Mouse (Mus musculus) gastrocnemius, adult 2 months (tissue): Measurements from ENCODE around the gene Fntb. TPM values are rescaled to one million over a fixed set of nuclear protein-coding genes. Genes with fewer than 3 reads are reported as not detected.
A peak's percentile ranks its signal among the peaks of the same experiment; 100 is the strongest.
"Not testable (repeated sequence)": the region's sequence is repeated elsewhere in the genome, so short reads cannot be mapped to it uniquely, and the experiment has no call there.

Source experiments
- DNase-seq: peaks from one replicate; pipeline ENCODE4 v3.0.0; 2022
- H3K27ac ChIP-seq: fragments of 200-600 bp; 2 replicates; pipeline ENCODE4 v1.8.1; 2022; ENCODE audit warnings: mild to moderate bottlenecking
- H3K4me3 ChIP-seq: fragments of 200-600 bp; 2 replicates; pipeline ENCODE4 v1.8.1; 2022; ENCODE audit warnings: mild to moderate bottlenecking, moderate library complexity
- CTCF ChIP-seq: fragments of 200-600 bp; IDR thresholded peaks from 2 replicates; pipeline ENCODE4 v1.8.1; 2022; ENCODE audit warnings: antibody characterized with exemption, mild to moderate bottlenecking, moderate library complexity
- intact Hi-C: fragments of 180-260 bp; cut with DNase I; formaldehyde crosslinking; loops from one replicate; pipeline ENCODE4 v1.15.1; 2025
- total RNA-seq, 2 experiments: library from RNA; stranded (reverse); gene quantifications; 2 replicates each; pipeline ENCODE4 v1.2.3; 2021

The Fntb gene
- total RNA-seq, 2 experiments from 2014 or later: 11.2 to 13.3 TPM

GRCm38 (mm10) chr12:76857087-76857486 lies 91.7 kb downstream of the Fntb start:
- intact Hi-C loops: no loop called here
- no peak overlapping the region for H3K27ac ChIP-seq
- no peak for DNase-seq
- H3K4me3 ChIP-seq: no peak overlapping the region
- no peak for TF ChIP-seq CTCF

DNA sequence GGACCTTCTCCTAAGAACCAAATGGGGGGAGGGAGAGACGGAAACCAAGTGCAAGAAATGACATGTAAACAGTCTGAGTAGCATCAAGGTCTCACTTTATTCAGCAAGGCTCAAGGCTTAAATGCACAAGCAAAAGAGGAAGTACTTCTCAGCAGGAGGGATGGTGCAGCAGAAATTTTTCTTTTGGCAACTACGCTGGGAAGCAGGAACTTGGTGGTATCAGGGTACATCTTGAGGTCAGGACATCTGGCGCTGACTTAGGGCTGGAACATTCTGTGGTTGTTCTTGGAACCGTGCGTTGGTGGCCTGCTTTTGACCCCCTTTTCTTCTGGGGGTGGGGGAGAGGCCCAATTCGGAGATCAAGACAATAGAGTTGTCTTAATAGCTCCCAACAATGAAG lies 93.4 kb downstream of the Fntb start:
- DNase-seq, H3K27ac ChIP-seq, H3K4me3 ChIP-seq, intact Hi-C loops: not testable (repeated sequence)

DNA sequence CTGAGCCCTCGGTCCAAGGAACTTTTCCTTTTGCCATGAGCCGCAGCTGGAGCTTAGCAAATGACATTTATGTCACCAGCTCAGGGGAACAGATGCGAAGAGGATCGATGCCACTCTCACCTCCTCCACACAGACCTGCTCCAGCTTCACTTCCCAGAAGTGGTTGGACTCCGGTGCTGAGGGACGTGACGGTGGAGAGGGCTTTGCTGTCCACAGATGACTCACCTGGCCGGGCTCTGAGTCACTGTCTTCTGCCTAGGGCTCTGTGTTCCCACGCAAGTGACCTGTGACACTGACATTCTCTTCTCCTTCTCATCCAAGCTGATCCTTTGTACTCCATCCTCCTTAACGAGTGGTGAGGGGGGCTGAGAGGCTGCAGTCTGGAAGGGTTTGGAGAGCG lies 98.3 kb downstream of the Fntb start:
- intact Hi-C loops: no loop called here
- TF ChIP-seq CTCF: no peak
- Histone ChIP-seq H3K4me3 (no peak overlapping the region), H3K27ac (no peak overlapping the region)
- DNase-seq: no peak

- H3K27ac ChIP-seq: no peak overlapping the region
- no peak overlapping the region for H3K4me3 ChIP-seq
- TF ChIP-seq CTCF: no peak
- intact Hi-C loops: no loop called here
- no peak for DNase-seq
Observed at GRCm38 (mm10) chr12:76865266-76865665, 99.9 kb downstream of the Fntb start.

DNA sequence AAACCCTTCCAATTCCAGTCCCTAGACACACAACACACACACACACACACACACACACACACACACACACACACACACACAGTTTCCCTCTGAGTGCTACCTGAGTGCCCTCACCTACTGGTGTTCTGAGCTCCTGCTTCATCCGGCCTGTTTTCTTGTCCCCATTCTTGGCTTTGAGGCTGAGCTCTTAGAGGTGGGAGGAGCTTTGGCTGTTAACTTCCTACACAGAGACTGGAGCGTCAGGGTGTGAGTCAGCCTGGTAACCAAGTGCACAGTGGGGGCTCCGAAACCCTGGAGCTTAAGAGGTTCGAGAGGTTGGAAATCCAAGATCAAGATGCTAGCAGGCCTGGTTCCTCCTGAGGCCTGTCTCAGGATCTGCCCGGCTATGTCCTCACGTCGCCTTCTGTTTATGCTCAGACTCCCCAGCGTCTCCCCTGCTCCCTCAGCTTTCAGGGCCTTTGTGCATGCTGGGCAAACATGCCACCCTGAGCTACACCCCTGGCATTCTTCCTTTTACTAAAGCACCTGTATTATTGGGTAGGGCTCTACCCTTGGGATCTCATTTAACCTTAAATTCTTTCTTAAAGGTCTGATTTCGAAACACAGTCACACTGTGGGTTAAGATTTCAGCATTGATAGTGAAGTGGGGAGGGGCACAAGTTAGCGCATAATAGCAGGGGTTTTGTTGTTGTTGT lies 102.3 kb downstream of the Fntb start:
- intact Hi-C loops: no loop called here
- no peak for DNase-seq
- no peak overlapping the region for H3K27ac ChIP-seq
- no peak for TF ChIP-seq CTCF
- no peak overlapping the region for H3K4me3 ChIP-seq

GRCm38 (mm10) chr12:76868463-76869198 lies 103.2 kb downstream of the Fntb start:
- DNase-seq: no peak

GRCm38 (mm10) chr12:76869561-76869960 lies 104.2 kb downstream of the Fntb start:
- no peak overlapping the region for H3K27ac ChIP-seq
- DNase-seq: no peak
- intact Hi-C loops: no loop called here
- no peak for TF ChIP-seq CTCF
- no peak overlapping the region for H3K4me3 ChIP-seq

More at GRCm38 (mm10) chr12:76868463-76869198, 103.2 kb downstream of the Fntb start:
- Histone ChIP-seq H3K4me3 (no peak overlapping the region), H3K27ac (no peak overlapping the region)
- intact Hi-C loops: no loop called here
- TF ChIP-seq CTCF: no peak

DNA sequence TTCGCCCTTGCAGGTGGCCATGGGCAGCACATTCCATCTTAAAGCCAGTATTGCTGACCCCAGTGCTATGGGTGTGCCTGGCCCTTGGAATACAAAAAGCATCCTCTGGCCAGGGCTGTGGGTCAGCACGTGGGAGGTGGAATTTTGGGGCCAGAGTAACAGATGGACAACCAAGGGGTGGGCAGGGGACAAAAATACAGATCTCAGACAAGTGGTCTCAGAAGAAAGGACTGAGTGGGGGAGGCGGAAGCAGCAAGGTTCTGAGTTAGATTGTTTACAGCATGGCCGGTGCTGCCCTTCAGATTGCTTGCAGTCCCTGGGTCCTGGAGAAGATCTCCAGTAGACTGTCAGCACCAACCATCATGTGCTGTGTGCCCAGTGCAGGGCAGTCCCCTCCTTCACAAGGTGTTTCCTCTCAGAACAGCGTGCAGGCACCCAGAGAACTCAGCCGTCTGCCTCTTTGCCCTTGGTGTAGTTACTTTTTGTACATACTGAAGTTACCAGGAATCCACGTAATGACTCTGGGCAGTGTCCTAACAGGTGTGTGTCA lies 107.5 kb downstream of the Fntb start:
- no peak for DNase-seq
- TF ChIP-seq CTCF: no peak
- Histone ChIP-seq H3K27ac (no peak overlapping the region), H3K4me3 (no peak overlapping the region)
- intact Hi-C loops: no loop called here

DNA sequence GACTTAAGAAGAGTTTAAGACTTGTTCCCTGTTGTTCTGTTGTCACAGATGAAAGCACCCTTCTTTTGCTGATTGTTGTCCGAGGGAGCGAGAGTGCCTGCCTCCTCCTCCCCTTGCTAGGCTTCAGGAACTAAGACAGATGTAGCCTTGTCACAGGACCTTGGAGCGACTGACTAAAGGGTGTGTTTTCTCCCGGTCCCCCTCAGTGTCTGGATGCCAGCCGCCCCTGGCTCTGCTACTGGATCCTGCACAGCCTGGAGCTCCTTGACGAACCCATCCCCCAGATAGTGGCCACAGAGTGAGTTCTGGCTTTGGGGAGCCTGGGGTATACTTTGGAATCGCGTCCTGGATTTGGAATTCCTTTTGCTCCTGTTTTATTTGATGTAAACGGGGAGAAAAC lies 109.4 kb downstream of the Fntb start:
- intact Hi-C loops: no loop called here
- Histone ChIP-seq H3K4me3 (no peak overlapping the region), H3K27ac (no peak overlapping the region)
- no peak for TF ChIP-seq CTCF
- DNase-seq: no peak

DNA sequence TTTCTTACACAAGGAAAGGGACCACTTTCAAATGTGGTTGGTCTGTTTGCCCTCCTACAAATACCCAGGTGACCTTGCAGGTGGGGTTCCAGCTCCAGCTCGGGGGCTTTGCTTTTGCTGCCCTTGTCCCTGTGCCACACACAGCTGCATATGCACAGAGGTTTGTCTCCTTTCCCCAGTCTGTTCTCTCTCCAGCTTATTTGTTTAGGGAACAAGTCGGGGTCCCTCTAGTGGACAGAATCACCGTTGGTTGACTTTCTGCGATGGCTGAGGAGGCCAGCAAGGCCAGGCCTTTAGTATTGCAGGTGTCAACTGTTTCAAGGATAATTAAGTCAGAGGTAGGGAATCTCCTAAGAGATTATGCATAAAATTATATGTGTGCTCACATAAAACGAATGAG lies 113.9 kb downstream of the Fntb start:
- intact Hi-C loops: loop anchor here (1.0 kb wide), 1 partner anchor 42 kb away; no protein-coding TSS in a partner anchor
- Histone ChIP-seq H3K4me3 (no peak overlapping the region), H3K27ac (peak overlapping the region; percentile 4; the same call in 1 of the 2 replicates)
- peak; percentile 65 for DNase-seq
- peak; percentile 78 for TF ChIP-seq CTCF

- no peak for TF ChIP-seq CTCF
- intact Hi-C loops: no loop called here
- Histone ChIP-seq H3K4me3 (no peak overlapping the region), H3K27ac (peak overlapping the region; percentile 35)
- no peak for DNase-seq
Observed at GRCm38 (mm10) chr12:76880131-76880530, 114.7 kb downstream of the Fntb start.

- DNase-seq: peak; percentile 95
- peak overlapping the region; percentile 87 for H3K27ac ChIP-seq
- no peak for TF ChIP-seq CTCF
- intact Hi-C loops: no loop called here
- peak overlapping the region; percentile 36; the same call in 1 of the 2 replicates for H3K4me3 ChIP-seq
Observed at GRCm38 (mm10) chr12:76883824-76884223, 118.4 kb downstream of the Fntb start.

DNA sequence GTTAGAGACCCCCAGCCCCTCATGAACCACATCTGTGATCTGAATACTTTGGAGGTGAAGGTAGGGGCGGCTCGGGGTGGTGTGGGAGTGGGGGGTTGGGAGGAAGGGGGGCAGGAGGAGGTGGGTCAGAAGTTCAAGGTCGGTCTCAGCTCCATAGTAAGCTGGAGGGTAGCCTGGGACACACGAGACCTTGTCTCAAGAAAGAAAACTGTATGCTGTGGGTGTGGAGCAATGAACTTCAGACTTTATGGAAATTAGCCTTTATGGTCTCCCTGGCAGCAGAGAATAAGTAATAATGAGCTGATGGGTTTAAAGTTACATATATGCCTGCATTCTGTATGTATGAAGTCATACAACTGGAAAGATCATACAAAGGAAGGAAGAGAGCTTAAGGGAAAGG lies 119.7 kb downstream of the Fntb start:
- TF ChIP-seq CTCF: no peak
- DNase-seq: no peak
- intact Hi-C loops: no loop called here
- no peak overlapping the region for H3K4me3 ChIP-seq
- peak overlapping the region; percentile 87 for H3K27ac ChIP-seq
